Mouse (Mus musculus) forebrain, embryonic 13.5 days (tissue): ENCODE measurements around the gene 9230112D13Rik. TPM values are rescaled to one million over a fixed set of nuclear protein-coding genes. Genes with fewer than 3 reads are reported as not detected.

Experiments used
- ATAC-seq: fragments of 200-750 bp; cut with Nextera tagmentation; 2 replicates; pipeline ENCODE4 v1.8.0; 2017
- H3K27ac ChIP-seq: fragments of 300-500 bp; sonication (generic); 2 replicates; pipeline ENCODE4 v1.5.1; 2015; ENCODE audit warnings: inconsistent platforms, mild to moderate bottlenecking, moderate library complexity
- H3K27me3 ChIP-seq: fragments of 300-500 bp; sonication (generic); 2 replicates; pipeline ENCODE4 v1.6.1; 2015; ENCODE audit warnings: mild to moderate bottlenecking, inconsistent platforms
- H3K36me3 ChIP-seq: fragments of 300-500 bp; sonication (generic); 2 replicates; pipeline ENCODE4 v1.6.1; 2015; ENCODE audit warnings: mild to moderate bottlenecking, inconsistent platforms; ENCODE audit not compliant: poor library complexity, severe bottlenecking
- H3K4me1 ChIP-seq: fragments of 300-500 bp; sonication (generic); 2 replicates; pipeline ENCODE4 v1.6.1; 2015; ENCODE audit warnings: inconsistent platforms
- H3K4me2 ChIP-seq: fragments of 300-500 bp; sonication (generic); 2 replicates; pipeline ENCODE4 v1.6.1; 2015; ENCODE audit warnings: inconsistent platforms, mild to moderate bottlenecking, moderate library complexity
- H3K4me3 ChIP-seq: fragments of 300-500 bp; sonication (generic); 2 replicates; pipeline ENCODE4 v1.5.1; 2015; ENCODE audit warnings: mild to moderate bottlenecking, inconsistent platforms
- H3K9ac ChIP-seq: fragments of 300-500 bp; sonication (generic); 2 replicates; pipeline ENCODE4 v1.6.1; 2015; ENCODE audit warnings: mild to moderate bottlenecking, inconsistent platforms
- H3K9me3 ChIP-seq: fragments of 300-500 bp; sonication (generic); replicated peaks from 2 replicates; pipeline ENCODE4 v1.6.1; 2016; ENCODE audit warnings: inconsistent platforms
- WGBS: fragments of 180-500 bp; shearing (Covaris S2); methylation state at CpG from one replicate; pipeline ENCODE4 v1.1.7; 2015; 5-methylcytosine and 5-hydroxymethylcytosine counted together
- polyA plus RNA-seq: library from polyadenylated mRNA; unstranded; fragments of >200 nt; fragmentation: Nextera tagmentation; extraction: Ambion mirVana; gene quantifications from 2 replicates; pipeline ENCODE4 v1.2.1, GENCODE M21; 2015

The 9230112D13Rik gene
- polyA plus RNA-seq, result not detected in 2 replicates

- H3K9me3 ChIP-seq, result no peaks in the 10 kb centered on the region
- ATAC-seq, result no peak
- H3K4me2 ChIP-seq, result no peak within 1 kb of the TSS
- 88% methylated on average over 8 of the region's 8 CpGs for WGBS
- H3K27ac ChIP-seq, result no peak within 1 kb of the TSS
- no peaks in the 10 kb centered on the region for H3K4me1 ChIP-seq
- H3K36me3 ChIP-seq, result no peaks in the 10 kb centered on the region
- no peak within 1 kb of the TSS for H3K9ac ChIP-seq
- no peaks in the 10 kb centered on the region for H3K27me3 ChIP-seq
- no peak within 1 kb of the TSS for H3K4me3 ChIP-seq
Observed at GRCm38 (mm10) chr14:34522701-34523100, at the start of gene 9230112D13Rik. Gene 9230112D13Rik, minus strand, starts transcription at chr14:34522801.

DNA sequence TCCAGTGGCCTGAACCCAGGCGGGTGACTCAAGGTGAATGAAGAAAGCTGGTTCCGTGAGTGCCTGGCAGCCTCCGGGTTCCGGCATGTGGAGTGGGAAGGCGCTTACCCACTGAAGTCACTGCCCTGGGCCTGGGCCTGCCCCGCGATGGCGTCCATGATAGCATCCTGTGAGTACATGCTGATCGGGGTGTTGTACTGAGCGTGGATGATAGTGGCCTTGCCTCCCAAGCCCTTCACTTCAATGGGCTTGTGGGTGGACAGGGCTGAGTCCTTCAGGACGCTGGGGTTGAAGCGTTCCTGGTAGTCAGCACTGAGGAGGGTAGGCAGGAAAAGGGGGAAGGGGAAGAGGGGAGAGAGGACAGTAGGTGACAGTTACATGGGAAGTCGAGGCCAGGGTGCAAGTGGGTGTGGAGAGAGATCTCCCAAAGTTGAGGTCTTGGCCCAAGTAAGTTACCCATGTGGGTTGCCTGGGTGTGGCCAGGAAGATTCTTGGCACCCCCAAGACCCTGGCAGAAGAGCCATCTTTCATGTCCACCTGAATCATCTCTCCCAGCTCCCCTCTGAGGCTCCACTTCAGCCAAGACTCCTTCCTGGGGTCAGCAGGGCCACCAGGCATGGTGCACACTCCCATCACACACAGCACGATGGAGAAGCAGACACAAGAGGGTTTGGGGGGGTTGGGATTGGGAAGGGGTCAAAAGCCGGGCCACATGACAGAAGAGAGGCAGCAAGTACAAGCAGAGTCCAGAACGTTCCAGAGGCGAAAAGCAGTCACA is 49.2 kb upstream of the 9230112D13Rik start:
- Histone ChIP-seq H3K9me3 (no peaks in the 10 kb centered on the region), H3K36me3 (no peaks in the 10 kb centered on the region), H3K4me2 (no peak overlapping the region), H3K27ac (no peak overlapping the region), H3K4me3 (no peak overlapping the region), H3K4me1 (peaks cover 7% of the 10 kb centered on the region; the same call in 1 of the 2 replicates), H3K9ac (no peak overlapping the region), H3K27me3 (peaks cover 7% of the 10 kb centered on the region; the same call in 1 of the 2 replicates)
- 86% methylated on average over 17 of the region's 17 CpGs for WGBS
- no peak for ATAC-seq

DNA sequence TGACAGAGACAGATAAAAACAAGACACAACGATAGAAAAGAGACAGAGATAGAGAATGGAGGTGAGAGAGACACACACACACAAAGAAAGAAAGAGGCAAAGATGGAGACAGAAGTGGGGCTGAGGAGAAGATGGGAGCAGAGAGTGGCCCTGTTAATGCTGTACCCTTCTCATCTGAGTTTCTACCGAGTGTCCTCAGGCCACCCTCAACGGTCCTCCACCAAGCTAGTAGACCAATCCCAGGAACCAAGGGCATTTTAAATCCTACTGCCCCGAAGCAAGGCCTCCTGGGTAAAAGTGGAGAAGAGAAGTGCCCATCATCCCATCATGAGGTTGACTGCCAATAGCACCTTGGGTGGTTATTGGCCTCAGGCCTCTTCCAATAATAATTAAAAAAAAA is 48.3 kb upstream of the 9230112D13Rik start:
- Histone ChIP-seq H3K9me3 (no peaks in the 10 kb centered on the region), H3K27me3 (peaks cover 7% of the 10 kb centered on the region; the same call in 1 of the 2 replicates), H3K36me3 (no peaks in the 10 kb centered on the region), H3K9ac (no peak overlapping the region), H3K27ac (no peak overlapping the region), H3K4me1 (peaks cover 7% of the 10 kb centered on the region; the same call in 1 of the 2 replicates), H3K4me2 (no peak overlapping the region), H3K4me3 (no peak overlapping the region)
- ATAC-seq, result no peak
- 85% methylated on average over 4 of the region's 4 CpGs for WGBS

DNA sequence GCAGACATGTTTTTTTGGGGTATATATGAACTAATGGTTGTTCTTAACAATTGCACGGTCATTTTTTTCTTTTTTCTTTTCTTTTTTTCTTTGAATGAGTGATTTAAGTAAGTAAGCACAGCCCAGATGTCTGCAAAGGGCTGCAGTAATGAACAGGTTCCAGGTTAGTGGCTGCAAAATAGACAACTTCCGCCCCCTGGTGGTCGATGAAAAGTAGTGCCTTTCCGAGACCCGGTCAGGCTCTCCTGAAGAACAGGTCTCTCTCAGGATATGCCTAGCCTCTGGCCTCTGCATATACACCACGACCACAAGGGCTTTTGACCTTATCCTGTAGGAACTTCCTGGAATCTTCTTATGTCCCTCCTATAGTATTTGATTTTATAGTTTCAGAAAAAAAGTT is 47.7 kb upstream of the 9230112D13Rik start:
- H3K27ac ChIP-seq, result no peak overlapping the region
- peak; percentile 80 for ATAC-seq
- 1% methylated on average over 6 of the region's 6 CpGs for WGBS
- H3K36me3 ChIP-seq, result no peaks in the 10 kb centered on the region
- peaks cover 7% of the 10 kb centered on the region; the same call in 1 of the 2 replicates for H3K27me3 ChIP-seq
- H3K4me2 ChIP-seq, result peak overlapping the region; percentile 63
- peaks cover 7% of the 10 kb centered on the region; the same call in 1 of the 2 replicates for H3K4me1 ChIP-seq
- H3K9me3 ChIP-seq, result no peaks in the 10 kb centered on the region
- H3K4me3 ChIP-seq, result 0 out of 2 replicates have a peak overlapping the region, but pooled peaks have one; percentile 35
- H3K9ac ChIP-seq, result no peak overlapping the region

- 37% methylated on average over 27 of the region's 27 CpGs for WGBS
- no peak for ATAC-seq
- H3K36me3 ChIP-seq, result no peaks in the 10 kb centered on the region
Observed at GRCm38 (mm10) chr14:34569534-34570194, 47.1 kb upstream of the 9230112D13Rik start.

DNA sequence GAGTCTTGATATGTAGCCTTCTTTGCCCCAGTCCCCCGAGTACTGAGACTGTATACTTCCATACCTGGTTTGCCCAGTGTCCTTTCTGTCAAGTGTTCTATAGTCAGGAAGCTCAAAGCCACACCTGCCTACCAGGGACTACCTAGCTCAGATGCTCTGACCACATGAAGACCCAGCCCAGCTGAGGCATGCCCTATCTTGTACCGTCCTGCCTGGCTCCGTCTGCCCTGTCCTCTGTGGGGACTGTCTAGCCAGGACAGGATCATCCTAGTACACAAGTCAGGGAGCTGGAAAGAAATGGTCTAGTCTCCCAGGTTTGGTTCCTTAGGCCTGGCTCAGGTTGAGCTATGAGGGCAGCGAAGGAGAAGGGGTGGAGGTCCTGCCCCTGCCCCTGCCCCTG is 46.0 kb upstream of the 9230112D13Rik start:
- no peaks in the 10 kb centered on the region for H3K36me3 ChIP-seq
- H3K9me3 ChIP-seq, result no peaks in the 10 kb centered on the region
- no peak overlapping the region for H3K27ac ChIP-seq
- H3K9ac ChIP-seq, result no peak overlapping the region
- 83% methylated on average over 4 of the region's 4 CpGs for WGBS
- no peak overlapping the region for H3K4me2 ChIP-seq
- H3K4me1 ChIP-seq, result peaks cover 7% of the 10 kb centered on the region; the same call in 1 of the 2 replicates
- peaks cover 7% of the 10 kb centered on the region; the same call in 1 of the 2 replicates for H3K27me3 ChIP-seq
- H3K4me3 ChIP-seq, result no peak overlapping the region
- no peak for ATAC-seq

More at GRCm38 (mm10) chr14:34569534-34570194, 47.1 kb upstream of the 9230112D13Rik start:
- Histone ChIP-seq H3K9me3 (no peaks in the 10 kb centered on the region), H3K4me3 (peak overlapping the region; percentile 35), H3K4me2 (peak overlapping the region; percentile 63), H3K4me1 (peaks cover 7% of the 10 kb centered on the region; the same call in 1 of the 2 replicates), H3K27me3 (peaks cover 7% of the 10 kb centered on the region; the same call in 1 of the 2 replicates), H3K9ac (peak overlapping the region; percentile 53), H3K27ac (no peak overlapping the region)

DNA sequence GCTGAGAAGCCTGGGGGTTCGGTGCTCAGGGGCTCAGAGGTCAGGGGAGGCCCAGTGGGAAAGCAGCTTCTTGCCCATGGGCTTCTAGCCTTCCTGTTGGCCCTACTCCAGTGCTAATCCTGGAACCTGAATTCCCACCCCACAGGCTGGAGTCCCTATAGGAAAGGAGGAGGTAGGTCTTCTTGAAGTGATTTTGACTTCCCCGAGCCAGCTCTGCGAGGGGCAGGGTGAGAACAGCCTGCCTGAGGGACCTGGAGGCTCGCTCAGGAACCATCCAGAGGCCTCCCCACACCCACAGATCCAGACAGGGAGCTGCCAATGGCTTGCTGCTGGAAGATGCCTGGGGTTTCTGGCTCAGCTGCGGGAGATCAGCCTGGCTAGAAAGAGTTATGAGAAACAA is 45.1 kb upstream of the 9230112D13Rik start:
- peaks cover 7% of the 10 kb centered on the region; the same call in 1 of the 2 replicates for H3K4me1 ChIP-seq
- H3K9ac ChIP-seq, result no peak overlapping the region
- H3K27ac ChIP-seq, result no peak overlapping the region
- H3K4me3 ChIP-seq, result no peak overlapping the region
- H3K36me3 ChIP-seq, result no peaks in the 10 kb centered on the region
- no peaks in the 10 kb centered on the region for H3K9me3 ChIP-seq
- peaks cover 7% of the 10 kb centered on the region; the same call in 1 of the 2 replicates for H3K27me3 ChIP-seq
- no peak for ATAC-seq
- no peak overlapping the region for H3K4me2 ChIP-seq
- 78% methylated on average over 5 of the region's 5 CpGs for WGBS

DNA sequence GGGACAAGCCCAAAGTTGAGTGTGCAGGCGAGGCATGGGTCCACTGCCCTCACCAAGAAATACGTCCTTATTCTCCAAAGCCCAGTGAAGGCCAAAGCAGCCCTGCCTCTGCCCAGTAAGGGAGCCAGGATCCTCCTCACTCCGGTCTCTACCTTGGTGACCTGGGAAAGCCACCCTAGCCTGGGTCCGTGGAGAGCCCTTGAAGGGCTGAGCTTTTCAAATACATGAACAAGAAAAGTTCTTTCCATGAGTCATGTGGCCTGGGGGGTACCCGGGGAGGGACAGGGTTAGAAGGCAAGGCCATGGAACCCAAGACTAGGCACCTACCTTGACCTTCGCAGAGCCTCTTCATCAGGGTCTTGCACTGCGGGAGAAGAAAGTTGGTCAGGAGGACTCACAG is 43.9 kb upstream of the 9230112D13Rik start:
- WGBS, result 90% methylated on average over 7 of the region's 7 CpGs
- no peak overlapping the region for H3K4me2 ChIP-seq
- peaks cover 7% of the 10 kb centered on the region; the same call in 1 of the 2 replicates for H3K4me1 ChIP-seq
- peaks cover 7% of the 10 kb centered on the region; the same call in 1 of the 2 replicates for H3K27me3 ChIP-seq
- H3K36me3 ChIP-seq, result no peaks in the 10 kb centered on the region
- no peak for ATAC-seq
- no peak overlapping the region for H3K27ac ChIP-seq
- no peak overlapping the region for H3K9ac ChIP-seq
- H3K4me3 ChIP-seq, result no peak overlapping the region
- H3K9me3 ChIP-seq, result no peaks in the 10 kb centered on the region

DNA sequence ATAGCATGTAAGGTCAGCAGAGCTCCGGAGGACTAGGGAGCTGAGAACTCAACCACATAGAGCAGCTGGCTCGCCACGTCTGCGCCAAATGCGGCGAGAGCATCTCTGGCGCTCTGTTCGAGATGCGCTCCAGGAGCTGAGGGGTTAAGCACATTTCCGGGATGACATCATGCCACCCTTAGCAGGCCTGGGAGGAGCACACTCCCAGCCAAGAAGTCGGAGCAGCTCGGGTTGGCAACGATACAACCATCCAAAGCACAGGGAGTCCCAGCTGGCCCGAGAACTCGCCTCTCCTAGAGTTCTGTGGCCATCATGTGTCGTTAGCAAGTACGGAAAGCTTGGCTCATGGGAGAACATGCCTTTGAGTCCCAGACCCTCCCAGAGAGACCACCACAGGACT is 43.1 kb upstream of the 9230112D13Rik start:
- 75% methylated on average over 17 of the region's 17 CpGs for WGBS
- H3K4me1 ChIP-seq, result peaks cover 7% of the 10 kb centered on the region; the same call in 1 of the 2 replicates
- no peak overlapping the region for H3K4me3 ChIP-seq
- no peak overlapping the region for H3K27ac ChIP-seq
- H3K36me3 ChIP-seq, result no peaks in the 10 kb centered on the region
- ATAC-seq, result peak; percentile 20; the same call in 1 of the 2 replicates
- peaks cover 7% of the 10 kb centered on the region; the same call in 1 of the 2 replicates for H3K27me3 ChIP-seq
- no peaks in the 10 kb centered on the region for H3K9me3 ChIP-seq
- no peak overlapping the region for H3K4me2 ChIP-seq
- no peak overlapping the region for H3K9ac ChIP-seq

DNA sequence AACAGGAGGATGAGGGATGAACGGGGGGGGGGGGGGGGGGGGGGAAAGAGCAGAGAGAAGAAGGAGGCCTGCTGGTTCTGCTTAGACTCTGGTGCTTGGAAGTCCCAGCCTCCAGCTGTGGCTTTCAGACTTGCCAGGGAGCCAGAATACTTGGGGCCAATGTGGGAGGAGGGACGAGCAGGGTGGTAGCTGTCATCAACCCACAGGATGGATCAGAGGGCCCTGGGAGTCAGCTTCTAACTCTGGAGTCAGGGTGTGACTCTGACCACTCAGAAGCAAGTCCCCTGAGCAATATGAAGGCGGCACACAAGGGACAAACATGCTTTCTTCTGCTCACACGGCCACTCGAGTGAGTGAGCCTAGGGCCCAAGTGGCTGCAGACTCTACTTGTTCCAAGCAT is 42.0 kb upstream of the 9230112D13Rik start:
- H3K9ac ChIP-seq, result no peak overlapping the region
- 65% methylated on average over 5 of the region's 5 CpGs for WGBS

GRCm38 (mm10) chr14:34562393-34562792 is 39.8 kb upstream of the 9230112D13Rik start:
- no peak overlapping the region for H3K4me3 ChIP-seq
- H3K9me3 ChIP-seq, result no peaks in the 10 kb centered on the region
- no peaks in the 10 kb centered on the region for H3K4me1 ChIP-seq
- no peak overlapping the region for H3K9ac ChIP-seq
- no peak overlapping the region for H3K27ac ChIP-seq
- H3K36me3 ChIP-seq, result no peaks in the 10 kb centered on the region
- H3K4me2 ChIP-seq, result no peak overlapping the region
- WGBS, result 18% methylated on average over 2 of the region's 2 CpGs
- no peaks in the 10 kb centered on the region for H3K27me3 ChIP-seq
- ATAC-seq, result no peak

More for the DNA sequence above, 42.0 kb upstream of the 9230112D13Rik start:
- Histone ChIP-seq H3K27me3 (peaks cover 7% of the 10 kb centered on the region; the same call in 1 of the 2 replicates), H3K4me1 (peaks cover 4% of the 10 kb centered on the region; the same call in 1 of the 2 replicates), H3K9me3 (no peaks in the 10 kb centered on the region), H3K4me3 (no peak overlapping the region), H3K27ac (no peak overlapping the region), H3K36me3 (no peaks in the 10 kb centered on the region), H3K4me2 (no peak overlapping the region)
- no peak for ATAC-seq

GRCm38 (mm10) chr14:34561647-34562046 is 39.0 kb upstream of the 9230112D13Rik start:
- Histone ChIP-seq H3K36me3 (no peaks in the 10 kb centered on the region), H3K27me3 (no peaks in the 10 kb centered on the region), H3K9ac (no peak overlapping the region), H3K27ac (no peak overlapping the region), H3K4me1 (no peaks in the 10 kb centered on the region), H3K9me3 (no peaks in the 10 kb centered on the region), H3K4me2 (no peak overlapping the region), H3K4me3 (no peak overlapping the region)
- 87% methylated on average over 8 of the region's 8 CpGs for WGBS
- no peak for ATAC-seq
